Mouse (Mus musculus) embryonic stem cell, embryonic (primary cell): Measurements from ENCODE around the gene Dpp8.

Experiments used
- CTCF ChIA-PET, 4 experiments: fragments of 300-600 bp in 2 of 4; fragments of 350-600 bp in 2 of 4; sonication (Branson Sonifier 250); formaldehyde crosslinking; loops; one replicate each; lab custom pipeline; 2022; ENCODE audit warnings: inconsistent platforms in 2 of 4; lab: Charles Lee
- POLR2A ChIA-PET, 4 experiments: fragments of 300-600 bp in 2 of 4; fragments of 350-600 bp in 2 of 4; sonication (Branson Sonifier 250); formaldehyde crosslinking; loops; one replicate each; lab custom pipeline; 2022; ENCODE audit warnings: antibody characterized with exemption in 4 of 4, inconsistent platforms in 1 of 4; lab: Charles Lee

Gene Dpp8

GRCm38 (mm10) chr9:65032269-65033108, at the start of gene Dpp8:
Gene Dpp8, plus strand, starts transcription at chr9:65032414.
- POLR2A ChIA-PET, result interaction anchor here (0.5 to 5.6 kb wide), 43 partner anchors 8 to 759 kb away, joined by 3 to 83 read pairs (median 4); partner anchors contain the start of genes Hacd3 (in 4 of the 4), Megf11 (in 1 of the 4) and Tipin (in 1 of the 4)
- CTCF ChIA-PET, result interaction anchor here (0.5 to 4.7 kb wide), 18 partner anchors 11 to 430 kb away, joined by 3 to 27 read pairs (median 3); partner anchors contain the start of genes Hacd3 (in 3 of the 4) and Mtfmt (in 1 of the 4)

- CTCF ChIA-PET, result interaction anchor here in 1 of 4 experiments (0.9 to 1.2 kb wide), 3 partner anchors 10 to 710 kb away, joined by 3 to 6 read pairs (median 3); no protein-coding TSS in a partner anchor
- POLR2A ChIA-PET, result interaction anchor here in 2 of 4 experiments (0.6 to 1.5 kb wide), 7 partner anchors 10 to 619 kb away, joined by 3 to 6 read pairs (median 3); no protein-coding TSS in a partner anchor
Observed at GRCm38 (mm10) chr9:64985037-64985794, 47.0 kb upstream of the Dpp8 start.

- ChIA-PET POLR2A (interaction anchor here in 3 of 4 experiments (0.5 to 1.7 kb wide), 9 partner anchors 10 to 718 kb away, joined by 3 to 6 read pairs (median 4); partner anchors contain the start of gene Hacd3 (in 1 of the 3)), CTCF (interaction anchor here in 2 of 4 experiments (0.9 to 1.1 kb wide), 3 partner anchors 9 to 710 kb away, joined by 3 to 6 read pairs (median 4); no protein-coding TSS in a partner anchor)
Observed at GRCm38 (mm10) chr9:64985807-64986206, 46.4 kb upstream of the Dpp8 start.

GRCm38 (mm10) chr9:64987651-64988050, 44.6 kb upstream of the Dpp8 start:
- POLR2A ChIA-PET, result interaction anchor here in 2 of 4 experiments (0.6 to 3.0 kb wide), 5 partner anchors 8 to 26 kb away, joined by 3 to 11 read pairs (median 4); no protein-coding TSS in a partner anchor
- CTCF ChIA-PET, result interaction anchor here in 1 of 4 experiments (0.6 kb wide), 1 partner anchor 1167 kb away, joined by 3 read pairs; no protein-coding TSS in a partner anchor

GRCm38 (mm10) chr9:64988443-64988842, 43.8 kb upstream of the Dpp8 start:
- POLR2A ChIA-PET, result interaction anchor here in 2 of 4 experiments (0.6 to 3.0 kb wide), 4 partner anchors 9 to 17 kb away, joined by 3 to 11 read pairs (median 4); no protein-coding TSS in a partner anchor
- CTCF ChIA-PET, result interaction anchor here in 1 of 4 experiments (0.7 kb wide), 1 partner anchor 43 kb away, joined by 3 read pairs; no protein-coding TSS in a partner anchor

- CTCF ChIA-PET, result interaction anchor here in 2 of 4 experiments (0.6 to 1.5 kb wide), 2 partner anchors 18 to 870 kb away, joined by 3 to 7 read pairs; no protein-coding TSS in a partner anchor
Observed at GRCm38 (mm10) chr9:64990291-64990690, 41.9 kb upstream of the Dpp8 start.

GRCm38 (mm10) chr9:64995464-64995863, 36.8 kb upstream of the Dpp8 start:
- POLR2A ChIA-PET, result interaction anchor here in 2 of 4 experiments (0.9 to 1.8 kb wide), 9 partner anchors 10 to 38 kb away, joined by 3 to 8 read pairs (median 3); no protein-coding TSS in a partner anchor
- CTCF ChIA-PET, result interaction anchor here in 2 of 4 experiments (0.7 to 1.6 kb wide), 5 partner anchors 9 to 481 kb away, joined by 3 to 5 read pairs (median 3); no protein-coding TSS in a partner anchor

More at GRCm38 (mm10) chr9:64990291-64990690, 41.9 kb upstream of the Dpp8 start:
- POLR2A ChIA-PET, result interaction anchor here (0.5 to 3.0 kb wide), 8 partner anchors 9 to 191 kb away, joined by 3 to 7 read pairs (median 4); no protein-coding TSS in a partner anchor

- ChIA-PET CTCF (interaction anchor here in 1 of 4 experiments (0.5 to 1.2 kb wide), 3 partner anchors 10 to 163 kb away, joined by 3 to 5 read pairs (median 5); no protein-coding TSS in a partner anchor), POLR2A (interaction anchor here in 2 of 4 experiments (0.5 to 1.5 kb wide), 10 partner anchors 10 to 291 kb away, joined by 3 to 6 read pairs (median 4); partner anchors contain the start of genes Hacd3 (in 2 of the 2) and Dennd4a (in 1 of the 2))
Observed at GRCm38 (mm10) chr9:65001481-65001880, 30.7 kb upstream of the Dpp8 start.

GRCm38 (mm10) chr9:65005737-65006136, 26.5 kb upstream of the Dpp8 start:
- CTCF ChIA-PET, result interaction anchor here in 1 of 4 experiments (0.6 kb wide), 1 partner anchor 220 kb away, joined by 4 read pairs; no protein-coding TSS in a partner anchor
- POLR2A ChIA-PET, result interaction anchor here in 3 of 4 experiments (0.7 to 3.4 kb wide), 7 partner anchors 10 to 209 kb away, joined by 3 to 15 read pairs (median 3); partner anchors contain the start of gene Hacd3 (in 2 of the 3)

- CTCF ChIA-PET, result interaction anchor here (0.5 to 3.0 kb wide), 16 partner anchors 8 to 1117 kb away, joined by 3 to 14 read pairs (median 4); partner anchors contain the start of gene Dpp8 (in 1 of the 4)
Observed at GRCm38 (mm10) chr9:65010632-65011031, 21.6 kb upstream of the Dpp8 start.

GRCm38 (mm10) chr9:65011304-65011703, 20.9 kb upstream of the Dpp8 start:
- ChIA-PET CTCF (interaction anchor here in 3 of 4 experiments (0.6 to 3.0 kb wide), 29 partner anchors 8 to 449 kb away, joined by 3 to 14 read pairs (median 4); partner anchors contain the start of genes Hacd3 (in 2 of the 3) and Dpp8 (in 1 of the 3)), POLR2A (interaction anchor here in 3 of 4 experiments (0.8 to 3.5 kb wide), 13 partner anchors 10 to 185 kb away, joined by 3 to 28 read pairs (median 4); partner anchors contain the start of genes Hacd3 (in 3 of the 3) and Dpp8 (in 2 of the 3))

More at GRCm38 (mm10) chr9:65010632-65011031, 21.6 kb upstream of the Dpp8 start:
- POLR2A ChIA-PET, result interaction anchor here in 2 of 4 experiments (0.8 to 3.5 kb wide), 8 partner anchors 11 to 185 kb away, joined by 3 to 28 read pairs (median 6); partner anchors contain the start of genes Dpp8 (in 2 of the 2) and Hacd3 (in 2 of the 2)

- CTCF ChIA-PET, result no interaction called here
- POLR2A ChIA-PET, result interaction anchor here in 3 of 4 experiments (0.7 to 1.5 kb wide), 8 partner anchors 10 to 181 kb away, joined by 3 to 6 read pairs (median 3); partner anchors contain the start of gene Dpp8 (in 1 of the 3)
Observed at GRCm38 (mm10) chr9:65015461-65016222, 16.6 kb upstream of the Dpp8 start.

- ChIA-PET POLR2A (interaction anchor here in 2 of 4 experiments (0.7 to 1.5 kb wide), 8 partner anchors 9 to 180 kb away, joined by 3 to 6 read pairs (median 3); partner anchors contain the start of gene Dpp8 (in 1 of the 2)), CTCF (no interaction called here)
Observed at GRCm38 (mm10) chr9:65016241-65016977, 15.8 kb upstream of the Dpp8 start.

- CTCF ChIA-PET, result interaction anchor here in 1 of 4 experiments (1.6 kb wide), 1 partner anchor 111 kb away, joined by 4 read pairs; no protein-coding TSS in a partner anchor
Observed at GRCm38 (mm10) chr9:65016978-65017827, 15.0 kb upstream of the Dpp8 start.

More at GRCm38 (mm10) chr9:65016978-65017827, 15.0 kb upstream of the Dpp8 start:
- POLR2A ChIA-PET, result interaction anchor here in 2 of 4 experiments (1.2 to 5.2 kb wide), 5 partner anchors 14 to 179 kb away, joined by 3 to 83 read pairs (median 3); partner anchors contain the start of gene Dpp8 (in 1 of the 2)
